Mouse (Mus musculus): ENCODE measurements around the gene Rcan1. TPM values are rescaled to one million over a fixed set of nuclear protein-coding genes. Genes with fewer than 3 reads are reported as not detected.
A peak's percentile ranks its signal among the peaks of the same experiment; 100 is the strongest.
"Not testable (repeated sequence)": the region's sequence is repeated elsewhere in the genome, so short reads cannot be mapped to it uniquely, and the experiment has no call there.

Rcan1 gene
- polyA plus RNA-seq (2016; fragmentation: Nextera tagmentation; extraction: Ambion mirVana) = 36.7 and 38.6 TPM in 2 replicates

- no peaks in the 10 kb centered on the region for H3K9me3 ChIP-seq
- no peaks in the 10 kb centered on the region for H3K4me1 ChIP-seq
- H3K4me2 ChIP-seq (replicated peaks) = no peak within 1 kb of the TSS
- H3K36me3 ChIP-seq = no peaks in the 10 kb centered on the region
- H3K9ac ChIP-seq = no peak within 1 kb of the TSS
- 0 out of 2 replicates have a peak, but pooled peaks cover 4% of the 10 kb centered on the region for H3K27me3 ChIP-seq
- ATAC-seq (ENCODE audit: insufficient number of reproducible peaks, insufficient read depth, low FRiP score, low TSS enrichment) = no peak
- no peak within 1 kb of the TSS for H3K27ac ChIP-seq
- no peak within 1 kb of the TSS for H3K4me3 ChIP-seq
- 64% methylated on average over 6 of the region's 6 CpGs for WGBS
These were observed at the start of gene Rcan1 for GRCm38 (mm10) chr16:92470706-92471105. TSS of gene Rcan1 (minus strand) at chr16:92470867.

GRCm38 (mm10) chr16:92519820-92520492 lies 49.3 kb upstream of the Rcan1 start:
- no peak for ATAC-seq (ENCODE audit: insufficient number of reproducible peaks, insufficient read depth, low FRiP score, low TSS enrichment)
- Histone ChIP-seq H3K4me1 (peaks cover 16% of the 10 kb centered on the region), H3K27me3 (no peaks in the 10 kb centered on the region), H3K4me2 (replicated peaks) (no peak overlapping the region), H3K36me3 (no peaks in the 10 kb centered on the region), H3K9ac (no peak overlapping the region), H3K4me3 (no peak overlapping the region), H3K9me3 (no peaks in the 10 kb centered on the region), H3K27ac (no peak overlapping the region)
- WGBS = 54% methylated on average over 13 of the region's 13 CpGs

GRCm38 (mm10) chr16:92518718-92519117 lies 48.1 kb upstream of the Rcan1 start:
- no peak for ATAC-seq (ENCODE audit: insufficient number of reproducible peaks, insufficient read depth, low FRiP score, low TSS enrichment)
- H3K27me3 ChIP-seq = no peaks in the 10 kb centered on the region
- no peak overlapping the region for H3K4me2 ChIP-seq (replicated peaks)
- no peaks in the 10 kb centered on the region for H3K9me3 ChIP-seq
- no peak overlapping the region for H3K9ac ChIP-seq
- H3K4me1 ChIP-seq = peaks cover 16% of the 10 kb centered on the region
- H3K27ac ChIP-seq = no peak overlapping the region
- H3K4me3 ChIP-seq = no peak overlapping the region
- 56% methylated on average over 4 of the region's 4 CpGs for WGBS
- no peaks in the 10 kb centered on the region for H3K36me3 ChIP-seq

GRCm38 (mm10) chr16:92516139-92516538 lies 45.5 kb upstream of the Rcan1 start:
- Histone ChIP-seq H3K4me1 (peaks cover 12% of the 10 kb centered on the region), H3K27ac (no peak overlapping the region), H3K9me3 (no peaks in the 10 kb centered on the region), H3K27me3 (no peaks in the 10 kb centered on the region), H3K36me3 (no peaks in the 10 kb centered on the region), H3K4me2 (replicated peaks) (no peak overlapping the region), H3K4me3 (no peak overlapping the region), H3K9ac (no peak overlapping the region)
- WGBS = 87% methylated on average over 9 of the region's 9 CpGs
- no peak for ATAC-seq (ENCODE audit: insufficient number of reproducible peaks, insufficient read depth, low FRiP score, low TSS enrichment)

- not testable (repeated sequence) for H3K9me3 ChIP-seq; ATAC-seq (ENCODE audit: insufficient number of reproducible peaks, insufficient read depth, low FRiP score, low TSS enrichment); H3K9ac ChIP-seq; H3K4me2 ChIP-seq (replicated peaks); H3K4me1 ChIP-seq; H3K36me3 ChIP-seq; H3K27me3 ChIP-seq; H3K4me3 ChIP-seq; H3K27ac ChIP-seq
- WGBS = 75% methylated on average over 9 of the region's 9 CpGs
These were observed 44.2 kb upstream of the Rcan1 start for GRCm38 (mm10) chr16:92514896-92515295.

- Histone ChIP-seq H3K27ac (no peak overlapping the region), H3K4me3 (no peak overlapping the region), H3K36me3 (no peaks in the 10 kb centered on the region), H3K4me1 (no peaks in the 10 kb centered on the region), H3K27me3 (no peaks in the 10 kb centered on the region), H3K9me3 (no peaks in the 10 kb centered on the region), H3K4me2 (replicated peaks) (no peak overlapping the region), H3K9ac (no peak overlapping the region)
- no peak for ATAC-seq (ENCODE audit: insufficient number of reproducible peaks, insufficient read depth, low FRiP score, low TSS enrichment)
- WGBS = 60% methylated on average over 5 of the region's 5 CpGs
These were observed 41.2 kb upstream of the Rcan1 start for GRCm38 (mm10) chr16:92511773-92512391.

- Histone ChIP-seq H3K36me3 (no peaks in the 10 kb centered on the region), H3K4me3 (no peak overlapping the region), H3K4me2 (replicated peaks) (no peak overlapping the region), H3K9ac (no peak overlapping the region), H3K9me3 (no peaks in the 10 kb centered on the region), H3K4me1 (no peaks in the 10 kb centered on the region), H3K27ac (no peak overlapping the region), H3K27me3 (no peaks in the 10 kb centered on the region)
- WGBS = 67% methylated on average over 13 of the region's 13 CpGs
- no peak for ATAC-seq (ENCODE audit: insufficient number of reproducible peaks, insufficient read depth, low FRiP score, low TSS enrichment)
These were observed 40.4 kb upstream of the Rcan1 start for GRCm38 (mm10) chr16:92510835-92511772.

- 88% methylated on average over 4 of the region's 4 CpGs for WGBS
- no peak overlapping the region for H3K4me2 ChIP-seq (replicated peaks)
- no peak overlapping the region for H3K4me3 ChIP-seq
- H3K9ac ChIP-seq = no peak overlapping the region
- ATAC-seq (ENCODE audit: insufficient number of reproducible peaks, insufficient read depth, low FRiP score, low TSS enrichment) = no peak
- no peaks in the 10 kb centered on the region for H3K4me1 ChIP-seq
- no peak overlapping the region for H3K27ac ChIP-seq
- H3K36me3 ChIP-seq = no peaks in the 10 kb centered on the region
- H3K9me3 ChIP-seq = no peaks in the 10 kb centered on the region
- no peaks in the 10 kb centered on the region for H3K27me3 ChIP-seq
These were observed 36.9 kb upstream of the Rcan1 start for GRCm38 (mm10) chr16:92507573-92507972.

- no peak overlapping the region for H3K4me2 ChIP-seq (replicated peaks)
- H3K27me3 ChIP-seq = peaks cover 32% of the 10 kb centered on the region
- H3K36me3 ChIP-seq = no peaks in the 10 kb centered on the region
- H3K27ac ChIP-seq = no peak overlapping the region
- H3K4me1 ChIP-seq = peaks cover 13% of the 10 kb centered on the region; the same call in 1 of the 2 replicates
- no peaks in the 10 kb centered on the region for H3K9me3 ChIP-seq
- WGBS = 54% methylated on average over 5 of the region's 5 CpGs
- H3K9ac ChIP-seq = no peak overlapping the region
- no peak for ATAC-seq (ENCODE audit: insufficient number of reproducible peaks, insufficient read depth, low FRiP score, low TSS enrichment)
- no peak overlapping the region for H3K4me3 ChIP-seq
These were observed 32.4 kb upstream of the Rcan1 start for GRCm38 (mm10) chr16:92503105-92503504.

GRCm38 (mm10) chr16:92500534-92500933 lies 29.9 kb upstream of the Rcan1 start:
- H3K36me3 ChIP-seq = no peaks in the 10 kb centered on the region
- H3K4me3 ChIP-seq = no peak overlapping the region
- peaks cover 49% of the 10 kb centered on the region for H3K27me3 ChIP-seq
- 82% methylated on average over 8 of the region's 8 CpGs for WGBS
- H3K9ac ChIP-seq = no peak overlapping the region
- H3K27ac ChIP-seq = no peak overlapping the region
- H3K4me2 ChIP-seq (replicated peaks) = no peak overlapping the region
- no peak for ATAC-seq (ENCODE audit: insufficient number of reproducible peaks, insufficient read depth, low FRiP score, low TSS enrichment)
- H3K4me1 ChIP-seq = peaks cover 16% of the 10 kb centered on the region
- no peaks in the 10 kb centered on the region for H3K9me3 ChIP-seq

- no peaks in the 10 kb centered on the region for H3K9me3 ChIP-seq
- peak overlapping the region; percentile 58 for H3K9ac ChIP-seq
- peak overlapping the region; percentile 95 for H3K4me2 ChIP-seq (replicated peaks)
- H3K27ac ChIP-seq = no peak overlapping the region
- WGBS = 14% methylated on average over 15 of the region's 15 CpGs
- no peaks in the 10 kb centered on the region for H3K36me3 ChIP-seq
- H3K4me3 ChIP-seq = peak overlapping the region; percentile 51
- H3K27me3 ChIP-seq = peaks cover 49% of the 10 kb centered on the region
- H3K4me1 ChIP-seq = peaks cover 16% of the 10 kb centered on the region
- no peak for ATAC-seq (ENCODE audit: insufficient number of reproducible peaks, insufficient read depth, low FRiP score, low TSS enrichment)
These were observed 28.7 kb upstream of the Rcan1 start for GRCm38 (mm10) chr16:92499324-92499723.
